ENCODE assay signal across 10 mouse cellular contexts in genomic region chr5:35938249-35939223, GRCm38 (mm10). TPM values are rescaled to one million over a fixed set of nuclear protein-coding genes. Genes with fewer than 3 reads are reported as not detected.
DNase-seq lines count a peak whose midpoint lies in the region; ATAC-seq and TF ChIP-seq lines count a peak whose summit lies in the region.
"Had no signal": no experiment of that assay in that cellular context is flagged by ENCODE, and none has a peak within 500 bp of the region (broad histone marks: within the 10 kb centered on the region; RNA-seq: fewer than 3 reads in every experiment).

No protein-coding gene starts in this region.

- H3K4me2 ChIP-seq in kidney, embryonic 14.5 days (replicated peaks; ENCODE audit: low read depth, low read length): no peak overlapping the region
- no peak overlapping the region for H3K4me2 ChIP-seq in neural tube, embryonic 13.5 days
- H3K4me2 ChIP-seq in heart, postnatal 0 days (ENCODE audit: low read depth, low read length): peak overlapping the region; percentile 27

- no peak overlapping the region for H3K9ac ChIP-seq in kidney, embryonic 14.5 days (ENCODE audit: low read depth, low read length)
- H3K9ac ChIP-seq in neural tube, embryonic 13.5 days: no peak overlapping the region
- H3K9ac ChIP-seq in heart, postnatal 0 days (replicated peaks; ENCODE audit: low read depth, low read length): 0 out of 2 replicates have a peak overlapping the region, but pooled peaks have one; percentile 29

- 0 out of 2 replicates have a peak, but pooled peaks have one; percentile 34 for TF ChIP-seq EP300 in heart, postnatal 0 days (IDR thresholded peaks at IDR 0.05; ENCODE audit: low read depth)

- TF ChIP-seq CTCF in heart, postnatal 0 days (IDR thresholded peaks at IDR 0.05; ENCODE audit: low read depth): no peak

- H3K4me3 ChIP-seq in kidney, embryonic 14.5 days (ENCODE audit: low read length): no peak overlapping the region
- no peak overlapping the region for H3K4me3 ChIP-seq in neural tube, embryonic 13.5 days
- no peak overlapping the region for H3K4me3 ChIP-seq in heart, postnatal 0 days (ENCODE audit: low read depth, low read length)

- peaks cover 15% of the 10 kb centered on the region for H3K36me3 ChIP-seq in kidney, embryonic 14.5 days (ENCODE audit: control insufficient read depth, insufficient read depth, low read length)
- peaks cover 23% of the 10 kb centered on the region for H3K36me3 ChIP-seq in neural tube, embryonic 13.5 days
- H3K36me3 ChIP-seq in heart, postnatal 0 days (replicated peaks; ENCODE audit: control insufficient read depth, insufficient read depth, low read length): peaks cover 21% of the 10 kb centered on the region

- ATAC-seq in kidney, embryonic 14.5 days (ENCODE audit: low FRiP score, low TSS enrichment): no peak
- no peak for ATAC-seq in neural tube, embryonic 13.5 days (ENCODE audit: low read depth)
- no peak for ATAC-seq in heart, postnatal 0 days (ENCODE audit: insufficient read depth, low read depth)

- 72% methylated on average over 10 of the region's 10 CpGs for WGBS in kidney, embryonic 14.5 days
- 71% methylated on average over 10 of the region's 10 CpGs for WGBS in neural tube, embryonic 13.5 days
- WGBS in heart, postnatal 0 days: 31% methylated on average over 10 of the region's 10 CpGs

- no peak for DNase-seq in kidney, adult 18-20 months
- DNase-seq in neural tube, embryonic 10.5 days (ENCODE audit: extremely low spot score, low spot score): no peak
- DNase-seq in heart, postnatal 0 days (ENCODE audit: low spot score): peak; percentile 54
- DNase-seq in ovary, postnatal 10 days (ENCODE audit: low spot score): no peak
- DNase-seq in spleen, adult 12 weeks (ENCODE audit: low spot score): no peak
- DNase-seq: adrenal gland, adult 2 months; cerebellum, postnatal 10 days; layer of hippocampus, postnatal 36 days had no signal

- H3K9me3 ChIP-seq in kidney, embryonic 14.5 days (ENCODE audit: control insufficient read depth, low read length): no peaks in the 10 kb centered on the region
- H3K9me3 ChIP-seq in neural tube, embryonic 13.5 days: no peaks in the 10 kb centered on the region
- no peaks in the 10 kb centered on the region for H3K9me3 ChIP-seq in heart, postnatal 0 days (replicated peaks; ENCODE audit: control insufficient read depth, low read length)

- peak overlapping the region; percentile 1; the same call in 1 of the 2 replicates for H3K27ac ChIP-seq in kidney, embryonic 14.5 days (ENCODE audit: low read depth, low read length)
- H3K27ac ChIP-seq in neural tube, embryonic 13.5 days (replicated peaks): peak overlapping the region; percentile 49; the same call in 1 of the 2 replicates
- H3K27ac ChIP-seq in heart, postnatal 0 days (ENCODE audit: low read depth): peak overlapping the region; percentile 72

- H3K27me3 ChIP-seq in kidney, embryonic 14.5 days (ENCODE audit: control insufficient read depth, insufficient read depth, low read length): no peaks in the 10 kb centered on the region
- H3K27me3 ChIP-seq in neural tube, embryonic 13.5 days: no peaks in the 10 kb centered on the region
- H3K27me3 ChIP-seq in heart, postnatal 0 days (ENCODE audit: control insufficient read depth, insufficient read depth, low read length): no peaks in the 10 kb centered on the region

- H3K4me1 ChIP-seq in kidney, embryonic 14.5 days (ENCODE audit: control insufficient read depth, insufficient read depth, low read length): peaks cover 4% of the 10 kb centered on the region; the same call in 1 of the 2 replicates
- H3K4me1 ChIP-seq in neural tube, embryonic 13.5 days (replicated peaks): peaks cover 59% of the 10 kb centered on the region
- peaks cover 39% of the 10 kb centered on the region for H3K4me1 ChIP-seq in heart, postnatal 0 days (ENCODE audit: control insufficient read depth, insufficient read depth)

RNA-seq across cellular contexts. Expression of gene Afap1, which starts 45.4 kb away (rescaled TPM):
- 16.8 and 23.6 TPM in 2 replicates for polyA plus RNA-seq in kidney, embryonic 14.5 days (2014; fragmentation: Nextera tagmentation; extraction: Ambion mirVana)
- 92.2 and 99.6 TPM in 2 replicates for polyA plus RNA-seq in neural tube, embryonic 13.5 days (2015; fragmentation: Nextera tagmentation; extraction: Ambion mirVana)
- 25.9 and 30.3 TPM in 2 replicates for total RNA-seq in heart, postnatal 0 days (2014; rRNA removed; ENCODE audit: low replicate concordance)
- polyA plus RNA-seq in heart, postnatal 0 days (2015; fragmentation: Nextera tagmentation; extraction: Ambion mirVana): 13.6 and 14.9 TPM in 2 replicates

Comparison
In these comparisons a context has a peak if more than half of its experiments do, and no peak if none do; other contexts are left out.
1. H3K27ac ChIP-seq: peak in every context shown above with its lines; median percentile 72 in heart, postnatal 0 days; 49 in neural tube, embryonic 13.5 days; 1 in kidney, embryonic 14.5 days.